Mouse (Mus musculus) intestine, embryonic 16.5 days (tissue): Measurements from ENCODE around the gene Ugt1a5. TPM values are rescaled to one million over a fixed set of nuclear protein-coding genes. Genes with fewer than 3 reads are reported as not detected.

Experiments
- ATAC-seq: fragments of 200-750 bp; cut with Nextera tagmentation; 2 replicates; pipeline ENCODE4 v1.8.0; 2017; ENCODE audit warnings: moderate TSS enrichment, moderate library complexity
- H3K27ac ChIP-seq: fragments of 300-500 bp; sonication (generic); 2 replicates; pipeline ENCODE4 v1.5.1; 2014; ENCODE audit warnings: mild to moderate bottlenecking, low read length
- H3K27me3 ChIP-seq: fragments of 300-500 bp; sonication (generic); replicated peaks from 2 replicates; pipeline ENCODE4 v1.6.1; 2014; ENCODE audit warnings: low read length, control low read depth, mixed read lengths; ENCODE audit not compliant: control insufficient read depth, insufficient read depth
- H3K36me3 ChIP-seq: fragments of 300-500 bp; sonication (generic); 2 replicates; pipeline ENCODE4 v1.6.1; 2014; ENCODE audit warnings: low read length, control low read depth; ENCODE audit not compliant: control insufficient read depth, insufficient read depth
- H3K4me1 ChIP-seq: fragments of 300-500 bp; sonication (generic); 2 replicates; pipeline ENCODE4 v1.6.1; 2014; ENCODE audit warnings: low read length, control low read depth, mixed read lengths; ENCODE audit not compliant: control insufficient read depth, insufficient read depth
- H3K4me2 ChIP-seq: fragments of 300-500 bp; sonication (generic); 2 replicates; pipeline ENCODE4 v1.6.1; 2014; ENCODE audit warnings: low read depth, low read length, control low read depth
- H3K4me3 ChIP-seq: fragments of 300-500 bp; sonication (generic); 2 replicates; pipeline ENCODE4 v1.5.1; 2014; ENCODE audit warnings: mild to moderate bottlenecking, low read length
- H3K9ac ChIP-seq: fragments of 300-500 bp; sonication (generic); 2 replicates; pipeline ENCODE4 v1.6.1; 2014; ENCODE audit warnings: low read depth, low read length
- H3K9me3 ChIP-seq: fragments of 300-500 bp; sonication (generic); 2 replicates; pipeline ENCODE4 v1.6.1; 2016; ENCODE audit warnings: low read length, control low read depth; ENCODE audit not compliant: control insufficient read depth
- WGBS: fragments of 180-500 bp; shearing (Covaris S2); extraction: QIAGEN DNeasy Blood & Tissue Kit; methylation state at CpG from one replicate; pipeline ENCODE4 v1.1.7; 2014; 5-methylcytosine and 5-hydroxymethylcytosine counted together
- polyA plus RNA-seq: library from polyadenylated mRNA; unstranded; fragments of >200 nt; fragmentation: Nextera tagmentation; extraction: Ambion mirVana; gene quantifications from 2 replicates; pipeline ENCODE4 v1.2.1, GENCODE M21; 2015

The Ugt1a5 gene
- polyA plus RNA-seq, 1 experiment from 2014 or later = not detected

DNA sequence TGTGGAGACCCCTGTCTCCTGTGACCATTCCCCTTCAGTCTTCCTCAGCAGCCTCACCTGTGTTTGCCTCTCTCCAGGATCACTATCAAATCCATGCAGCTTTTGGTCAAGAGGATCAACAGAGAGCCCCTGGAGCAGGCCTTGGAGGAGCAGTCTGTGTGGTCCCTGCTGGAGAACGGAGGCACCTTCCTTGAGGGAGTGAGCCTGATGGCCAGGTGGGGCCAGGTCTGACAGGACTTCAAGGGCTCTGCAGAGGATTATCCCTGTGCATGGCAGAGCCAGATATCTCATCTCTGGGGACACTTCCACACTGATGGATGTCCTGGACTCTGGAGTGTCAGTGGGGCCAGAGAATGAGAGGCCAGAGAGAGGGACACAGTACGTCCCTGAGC, 89.7 kb downstream of the Ugt1a5 start:
- H3K9ac ChIP-seq = no peak overlapping the region
- no peak overlapping the region for H3K4me3 ChIP-seq
- no peak overlapping the region for H3K27ac ChIP-seq
- 58% methylated on average over 2 of the region's 2 CpGs for WGBS
- H3K36me3 ChIP-seq = peaks cover under 1% of the 10 kb centered on the region; the same call in 1 of the 2 replicates
- H3K27me3 ChIP-seq = no peaks in the 10 kb centered on the region
- ATAC-seq = no peak
- H3K4me2 ChIP-seq = no peak overlapping the region
- H3K9me3 ChIP-seq = peaks cover 16% of the 10 kb centered on the region; the same call in 1 of the 2 replicates
- 0 out of 2 replicates have a peak, but pooled peaks cover 5% of the 10 kb centered on the region for H3K4me1 ChIP-seq

DNA sequence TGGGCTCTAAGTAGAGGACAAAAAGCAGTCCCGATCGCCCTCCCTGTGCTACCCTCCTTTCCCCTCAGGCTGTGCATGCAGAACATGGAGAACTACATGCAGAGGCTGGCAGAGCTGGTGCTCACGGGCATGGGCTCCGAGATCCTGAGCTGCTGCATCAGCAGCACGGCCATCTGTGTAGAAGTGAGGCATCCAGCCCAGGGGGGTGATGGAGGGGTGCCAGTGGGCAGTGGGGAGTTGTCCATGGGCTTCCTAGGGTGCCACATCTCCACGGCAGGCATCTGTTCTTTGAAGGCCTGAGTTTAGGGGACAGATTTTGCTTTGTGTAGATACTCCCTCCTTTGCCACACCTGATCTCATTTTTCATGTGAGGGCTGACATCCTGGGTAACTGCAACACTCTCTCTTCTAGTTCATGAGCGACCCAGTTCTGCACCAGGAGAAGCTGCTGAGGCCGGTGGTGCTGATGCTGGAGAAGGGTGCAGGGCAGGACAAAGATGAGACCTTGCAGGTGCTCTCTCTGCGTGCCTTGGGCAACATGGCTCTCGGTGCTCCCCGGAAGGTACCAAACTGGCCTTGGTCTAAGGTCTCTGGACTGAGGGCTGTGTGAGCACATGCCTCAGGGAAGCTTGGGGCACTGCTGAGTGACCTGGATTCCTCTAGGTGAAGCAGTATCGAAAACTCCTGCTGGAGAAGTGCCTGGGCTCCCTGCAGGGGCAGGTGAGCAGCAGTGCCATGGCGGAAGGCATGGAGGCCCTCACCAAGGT, 90.4 kb downstream of the Ugt1a5 start:
- ATAC-seq = no peak
- no peak overlapping the region for H3K4me3 ChIP-seq
- H3K4me1 ChIP-seq = 0 out of 2 replicates have a peak, but pooled peaks cover 5% of the 10 kb centered on the region
- peaks cover 10% of the 10 kb centered on the region; the same call in 1 of the 2 replicates for H3K9me3 ChIP-seq
- no peaks in the 10 kb centered on the region for H3K27me3 ChIP-seq
- whole genome bisulfite sequencing = 79% methylated on average over 13 of the region's 13 CpGs
- H3K4me2 ChIP-seq = no peak overlapping the region
- H3K9ac ChIP-seq = no peak overlapping the region
- H3K36me3 ChIP-seq = peaks cover 6% of the 10 kb centered on the region
- no peak overlapping the region for H3K27ac ChIP-seq

DNA sequence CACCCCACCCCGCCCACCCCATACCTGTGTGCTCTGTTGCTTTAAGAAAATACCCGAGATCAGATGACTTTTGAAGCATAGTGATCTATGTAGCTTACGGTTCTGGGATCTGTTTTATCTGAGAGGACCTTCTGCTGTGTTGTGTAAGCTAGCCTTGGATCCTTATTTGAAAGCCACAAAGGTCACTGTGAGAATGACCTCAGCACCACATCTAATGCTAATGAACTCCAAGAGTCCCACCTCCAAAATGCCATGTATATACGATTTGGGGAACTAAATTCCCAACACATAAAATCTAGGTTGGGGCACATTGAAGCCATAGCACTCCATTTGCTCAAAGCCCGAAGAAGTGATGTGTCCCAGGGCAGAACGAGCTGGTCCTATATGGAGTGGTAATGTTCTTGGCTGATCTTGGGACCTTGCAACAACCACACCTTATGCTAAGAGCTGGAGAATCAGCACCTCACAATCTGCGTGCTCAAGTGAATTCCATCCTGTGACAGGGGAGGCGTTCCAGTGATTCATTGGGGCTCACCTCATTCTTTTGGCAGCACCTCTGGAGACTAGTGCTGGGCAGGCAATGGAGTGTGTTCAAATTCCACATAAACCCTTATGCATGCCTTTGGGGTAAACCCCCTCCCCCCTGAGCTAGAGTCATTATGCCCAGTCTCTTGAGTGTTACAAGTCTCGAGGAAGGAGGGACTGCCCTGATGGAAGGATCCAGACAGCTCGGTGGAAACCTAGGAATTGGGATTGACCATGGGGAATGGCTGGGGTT, 91.3 kb downstream of the Ugt1a5 start:
- no peak for ATAC-seq
- H3K4me1 ChIP-seq = 0 out of 2 replicates have a peak, but pooled peaks cover 5% of the 10 kb centered on the region
- H3K4me3 ChIP-seq = no peak overlapping the region
- peaks cover 10% of the 10 kb centered on the region; the same call in 1 of the 2 replicates for H3K9me3 ChIP-seq
- peaks cover 15% of the 10 kb centered on the region for H3K36me3 ChIP-seq
- 77% methylated on average over 10 of the region's 10 CpGs for WGBS
- no peak overlapping the region for H3K27ac ChIP-seq
- no peak overlapping the region for H3K4me2 ChIP-seq
- no peak overlapping the region for H3K9ac ChIP-seq
- no peaks in the 10 kb centered on the region for H3K27me3 ChIP-seq

DNA sequence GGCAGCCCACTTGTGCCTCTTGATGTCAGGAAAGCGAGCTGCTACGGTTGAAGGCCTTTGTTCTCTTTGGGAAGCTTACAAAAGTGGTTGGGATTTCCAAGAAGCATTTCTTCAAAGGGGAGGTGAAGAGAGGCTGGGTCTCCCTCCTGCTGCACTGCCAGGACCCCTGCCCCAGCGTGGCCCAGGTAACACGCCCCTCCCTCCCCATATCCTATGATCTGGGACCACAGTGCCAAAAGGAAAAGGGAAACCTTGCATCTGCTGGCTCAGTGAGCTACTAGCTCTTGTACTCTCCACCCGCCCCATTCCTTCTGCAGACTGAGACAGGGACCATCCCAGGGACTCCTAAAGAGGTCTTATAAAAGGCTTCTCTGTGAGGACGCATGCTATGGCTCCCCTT, 91.9 kb downstream of the Ugt1a5 start:
- H3K27ac ChIP-seq = no peak overlapping the region
- peaks cover 20% of the 10 kb centered on the region for H3K36me3 ChIP-seq
- no peak overlapping the region for H3K4me2 ChIP-seq
- 0 out of 2 replicates have a peak, but pooled peaks cover 10% of the 10 kb centered on the region for H3K4me1 ChIP-seq
- no peak overlapping the region for H3K4me3 ChIP-seq
- H3K9me3 ChIP-seq = peaks cover 10% of the 10 kb centered on the region; the same call in 1 of the 2 replicates
- no peak for ATAC-seq
- H3K27me3 ChIP-seq = no peaks in the 10 kb centered on the region
- no peak overlapping the region for H3K9ac ChIP-seq
- WGBS = 82% methylated on average over 6 of the region's 6 CpGs

DNA sequence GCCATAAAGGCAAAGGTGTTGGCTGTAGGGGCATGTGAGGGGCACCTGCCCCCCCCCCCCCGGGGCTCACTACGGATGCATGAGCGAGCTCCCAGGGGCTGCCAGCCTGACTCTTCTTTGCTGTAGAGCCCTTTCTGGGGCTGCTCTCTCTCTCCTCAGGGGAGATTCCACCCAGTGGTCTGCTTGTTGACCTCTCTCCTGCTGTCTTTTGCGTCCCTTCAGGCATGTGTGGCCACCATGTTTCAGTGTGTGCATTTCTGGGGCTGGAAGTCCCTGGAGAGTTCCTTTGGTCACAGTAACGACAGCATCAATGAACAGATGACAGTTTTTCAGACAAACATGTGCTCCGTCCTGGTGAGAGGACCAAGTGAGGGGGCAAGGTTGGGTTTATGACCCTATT, 92.5 kb downstream of the Ugt1a5 start:
- H3K4me3 ChIP-seq = no peak overlapping the region
- peaks cover 10% of the 10 kb centered on the region; the same call in 1 of the 2 replicates for H3K9me3 ChIP-seq
- H3K4me2 ChIP-seq = no peak overlapping the region
- H3K27me3 ChIP-seq = no peaks in the 10 kb centered on the region
- H3K27ac ChIP-seq = no peak overlapping the region
- no peak overlapping the region for H3K9ac ChIP-seq
- H3K36me3 ChIP-seq = peaks cover 27% of the 10 kb centered on the region
- ATAC-seq = no peak
- H3K4me1 ChIP-seq = 0 out of 2 replicates have a peak, but pooled peaks cover 10% of the 10 kb centered on the region
- WGBS = 65% methylated on average over 6 of the region's 6 CpGs

DNA sequence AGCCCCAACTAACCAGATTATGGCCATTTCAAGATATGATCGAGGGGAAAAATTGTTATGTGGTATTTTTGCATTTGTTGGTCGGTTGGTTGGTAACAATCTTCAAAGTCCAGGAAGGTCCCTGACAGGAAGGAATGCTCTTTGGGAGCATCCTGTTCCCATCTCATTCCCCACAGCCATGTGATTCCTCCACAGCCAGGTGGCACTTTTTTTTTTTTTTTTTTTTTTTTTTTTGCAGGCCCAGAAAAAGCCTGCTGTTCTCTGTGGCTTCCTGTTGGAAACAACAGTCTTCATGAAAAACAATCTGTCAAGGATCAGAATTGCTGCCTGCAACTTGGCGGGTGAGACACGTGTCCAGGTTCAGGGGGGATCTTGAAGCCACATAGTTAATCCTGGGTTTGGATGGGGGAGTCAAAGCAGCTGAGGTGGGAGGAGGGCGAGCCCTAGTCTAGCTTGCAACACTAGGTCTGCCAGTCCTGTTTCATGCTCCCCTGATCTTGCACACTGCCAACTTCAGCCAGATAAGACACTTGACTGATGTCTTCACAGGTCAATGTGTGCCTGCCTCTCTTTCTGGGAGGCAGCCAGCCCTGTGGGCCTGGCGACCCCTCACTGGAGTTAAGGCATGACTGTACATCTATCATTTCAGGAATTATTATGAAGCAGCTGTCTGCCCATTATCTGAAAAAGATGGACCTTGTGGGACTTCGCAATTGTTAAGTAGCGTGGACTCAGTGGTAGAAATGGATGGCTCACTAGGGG, 93.2 kb downstream of the Ugt1a5 start:
- ATAC-seq = 0 out of 2 replicates have a peak, but pooled peaks have one; percentile 1
- no peak overlapping the region for H3K27ac ChIP-seq

DNA sequence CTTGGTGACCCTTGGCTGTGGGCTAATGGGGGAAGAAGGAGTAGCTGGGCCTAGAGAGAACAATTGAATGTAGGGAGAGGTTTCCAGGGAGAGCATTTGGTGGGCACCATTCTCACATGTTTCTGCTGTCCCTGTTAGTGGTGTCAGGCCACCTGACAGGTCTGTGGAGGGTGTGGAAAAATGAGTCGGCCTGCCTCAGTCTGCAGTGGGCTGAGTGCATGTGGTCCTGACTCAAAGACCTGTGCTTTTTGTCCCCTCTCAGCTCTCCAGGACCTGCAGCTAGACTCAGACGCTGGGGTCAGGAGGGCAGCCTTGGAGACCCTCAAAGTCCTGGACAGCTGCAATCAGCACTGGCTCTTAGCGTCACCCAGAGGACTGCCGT, 93.8 kb downstream of the Ugt1a5 start:
- H3K27me3 ChIP-seq = no peaks in the 10 kb centered on the region
- H3K4me1 ChIP-seq = 0 out of 2 replicates have a peak, but pooled peaks cover 10% of the 10 kb centered on the region
- H3K4me3 ChIP-seq = no peak overlapping the region
- ATAC-seq = peak; percentile 11
- H3K9me3 ChIP-seq = peaks cover 10% of the 10 kb centered on the region; the same call in 1 of the 2 replicates
- 77% methylated on average over 4 of the region's 4 CpGs for WGBS
- H3K27ac ChIP-seq = no peak overlapping the region
- H3K9ac ChIP-seq = no peak overlapping the region
- H3K36me3 ChIP-seq = peaks cover 39% of the 10 kb centered on the region
- no peak overlapping the region for H3K4me2 ChIP-seq

More for the DNA sequence above, 93.2 kb downstream of the Ugt1a5 start:
- Histone ChIP-seq H3K9ac (no peak overlapping the region), H3K9me3 (peaks cover 10% of the 10 kb centered on the region; the same call in 1 of the 2 replicates), H3K4me1 (0 out of 2 replicates have a peak, but pooled peaks cover 10% of the 10 kb centered on the region), H3K4me3 (no peak overlapping the region), H3K4me2 (no peak overlapping the region), H3K27me3 (no peaks in the 10 kb centered on the region), H3K36me3 (peaks cover 34% of the 10 kb centered on the region)
- WGBS = 72% methylated on average over 8 of the region's 8 CpGs

DNA sequence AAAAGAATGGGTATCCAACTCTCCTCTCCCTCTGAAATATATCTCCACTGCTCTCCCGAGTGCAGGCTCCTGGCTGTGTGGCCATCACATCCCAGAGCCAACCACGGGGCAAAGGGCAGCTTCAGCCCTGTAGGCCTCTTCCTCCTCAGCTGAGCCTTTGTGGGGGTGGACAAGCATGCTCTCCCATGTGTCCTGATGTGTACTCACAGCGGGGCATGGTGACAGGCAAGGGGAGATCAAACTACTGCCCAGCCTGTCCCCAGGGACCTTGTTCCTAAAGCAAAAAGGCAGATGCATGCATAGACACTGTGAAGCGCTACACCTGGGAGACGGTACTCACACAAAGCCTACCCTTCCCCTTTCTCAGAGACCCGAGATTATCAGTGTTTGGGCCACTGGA, 94.3 kb downstream of the Ugt1a5 start:
- H3K27me3 ChIP-seq = no peaks in the 10 kb centered on the region
- H3K4me2 ChIP-seq = no peak overlapping the region
- 0 out of 2 replicates have a peak, but pooled peaks cover 10% of the 10 kb centered on the region for H3K4me1 ChIP-seq
- H3K36me3 ChIP-seq = peaks cover 44% of the 10 kb centered on the region
- peaks cover 10% of the 10 kb centered on the region; the same call in 1 of the 2 replicates for H3K9me3 ChIP-seq
- WGBS = 76% methylated on average over 6 of the region's 6 CpGs
- no peak overlapping the region for H3K27ac ChIP-seq
- no peak overlapping the region for H3K9ac ChIP-seq
- peak; percentile 66 for ATAC-seq
- no peak overlapping the region for H3K4me3 ChIP-seq
